Mouse (Mus musculus) midbrain, embryonic 15.5 days (tissue): ENCODE results near the gene Naa80. TPM values are rescaled to one million over a fixed set of nuclear protein-coding genes. Genes with fewer than 3 reads are reported as not detected.

Experiments
- ATAC-seq: fragments of 200-750 bp; cut with Nextera tagmentation; replicated peaks from 2 replicates; pipeline ENCODE4 v1.8.0; 2017; ENCODE audit warnings: moderate TSS enrichment
- H3K27ac ChIP-seq: fragments of 300-500 bp; sonication (generic); 2 replicates; pipeline ENCODE4 v1.5.1; 2015; ENCODE audit warnings: mild to moderate bottlenecking, inconsistent platforms
- H3K27me3 ChIP-seq: fragments of 300-500 bp; sonication (generic); replicated peaks from 2 replicates; pipeline ENCODE4 v1.6.1; 2015; ENCODE audit warnings: inconsistent platforms
- H3K36me3 ChIP-seq: fragments of 300-500 bp; sonication (generic); replicated peaks from 2 replicates; pipeline ENCODE4 v1.6.1; 2015; ENCODE audit warnings: inconsistent platforms
- H3K4me1 ChIP-seq: fragments of 300-500 bp; sonication (generic); 2 replicates; pipeline ENCODE4 v1.6.1; 2015; ENCODE audit warnings: inconsistent platforms
- H3K4me2 ChIP-seq: fragments of 300-500 bp; sonication (generic); 2 replicates; pipeline ENCODE4 v1.6.1; 2015; ENCODE audit warnings: inconsistent platforms, mild to moderate bottlenecking, moderate library complexity
- H3K4me3 ChIP-seq: fragments of 300-500 bp; sonication (generic); 2 replicates; pipeline ENCODE4 v1.5.1; 2015; ENCODE audit warnings: mild to moderate bottlenecking, inconsistent platforms
- H3K9ac ChIP-seq: fragments of 300-500 bp; sonication (generic); 2 replicates; pipeline ENCODE4 v1.6.1; 2015; ENCODE audit warnings: mild to moderate bottlenecking, inconsistent platforms
- H3K9me3 ChIP-seq: fragments of 300-500 bp; sonication (generic); 2 replicates; pipeline ENCODE4 v1.6.1; 2016; ENCODE audit warnings: inconsistent platforms
- WGBS: fragments of 180-500 bp; shearing (Covaris S2); methylation state at CpG from one replicate; pipeline ENCODE4 v1.1.7; 2015; ENCODE audit warnings: mixed read lengths; 5-methylcytosine and 5-hydroxymethylcytosine counted together
- polyA plus RNA-seq: library from polyadenylated mRNA; unstranded; fragments of >200 nt; fragmentation: Nextera tagmentation; extraction: Ambion mirVana; gene quantifications from 2 replicates; pipeline ENCODE4 v1.2.1, GENCODE M21; 2015

The Naa80 gene
- polyA plus RNA-seq, 1 experiment from 2014 or later = 21.4 TPM

- peaks cover 18% of the 10 kb centered on the region for H3K4me1 ChIP-seq
- no peaks in the 10 kb centered on the region for H3K9me3 ChIP-seq
- no peak for ATAC-seq
- H3K27me3 ChIP-seq = no peaks in the 10 kb centered on the region
- H3K27ac ChIP-seq = peak overlapping the region; percentile 60
- 54% methylated on average over 13 of the region's 13 CpGs for WGBS
- H3K4me3 ChIP-seq = no peak overlapping the region
- no peak overlapping the region; the same call in 1 of the 2 replicates for H3K9ac ChIP-seq
- H3K4me2 ChIP-seq = no peak overlapping the region
- peaks cover 32% of the 10 kb centered on the region for H3K36me3 ChIP-seq
Observed at GRCm38 (mm10) chr9:107618778-107619545, 40.3 kb downstream of the Naa80 start.

GRCm38 (mm10) chr9:107619546-107619879, 40.8 kb downstream of the Naa80 start:
- H3K27me3 ChIP-seq = no peaks in the 10 kb centered on the region
- H3K4me3 ChIP-seq = no peak overlapping the region
- peaks cover 29% of the 10 kb centered on the region for H3K36me3 ChIP-seq
- WGBS = 82% methylated on average over 13 of the region's 13 CpGs
- no peaks in the 10 kb centered on the region for H3K9me3 ChIP-seq
- no peak overlapping the region for H3K4me2 ChIP-seq
- no peak overlapping the region for H3K9ac ChIP-seq
- H3K27ac ChIP-seq = peak overlapping the region; percentile 60
- ATAC-seq = no peak
- peaks cover 17% of the 10 kb centered on the region for H3K4me1 ChIP-seq

GRCm38 (mm10) chr9:107620954-107621353, 42.3 kb downstream of the Naa80 start:
- Histone ChIP-seq H3K27me3 (no peaks in the 10 kb centered on the region), H3K4me3 (no peak overlapping the region), H3K27ac (no peak overlapping the region), H3K4me1 (peaks cover 18% of the 10 kb centered on the region), H3K9me3 (no peaks in the 10 kb centered on the region), H3K4me2 (no peak overlapping the region), H3K9ac (no peak overlapping the region), H3K36me3 (peaks cover 23% of the 10 kb centered on the region)
- ATAC-seq = no peak

- no peak overlapping the region for H3K9ac ChIP-seq
- no peaks in the 10 kb centered on the region for H3K27me3 ChIP-seq
- H3K4me2 ChIP-seq = no peak overlapping the region
- H3K4me1 ChIP-seq = peaks cover 44% of the 10 kb centered on the region
- WGBS = 72% methylated on average over 5 of the region's 5 CpGs
- peak overlapping the region; percentile 92 for H3K27ac ChIP-seq
- H3K9me3 ChIP-seq = no peaks in the 10 kb centered on the region
- H3K4me3 ChIP-seq = no peak overlapping the region
- ATAC-seq = no peak
- no peaks in the 10 kb centered on the region; the same call in 1 of the 2 replicates for H3K36me3 ChIP-seq
Observed at GRCm38 (mm10) chr9:107624539-107624938, 45.9 kb downstream of the Naa80 start.

- Histone ChIP-seq H3K4me2 (no peak overlapping the region), H3K9me3 (no peaks in the 10 kb centered on the region), H3K4me3 (no peak overlapping the region), H3K4me1 (peaks cover 48% of the 10 kb centered on the region), H3K27ac (peak overlapping the region; percentile 92), H3K36me3 (no peaks in the 10 kb centered on the region; the same call in 1 of the 2 replicates), H3K27me3 (no peaks in the 10 kb centered on the region), H3K9ac (no peak overlapping the region)
- 57% methylated on average over 3 of the region's 3 CpGs for WGBS
- no peak for ATAC-seq
Observed at GRCm38 (mm10) chr9:107624951-107625350, 46.3 kb downstream of the Naa80 start.

- H3K4me3 ChIP-seq = no peak overlapping the region
- ATAC-seq = no peak
- H3K9ac ChIP-seq = no peak overlapping the region
- H3K4me2 ChIP-seq = no peak overlapping the region
- WGBS = 82% methylated on average over 12 of the region's 12 CpGs
- peaks cover 54% of the 10 kb centered on the region for H3K4me1 ChIP-seq
- H3K36me3 ChIP-seq = no peaks in the 10 kb centered on the region
- H3K27me3 ChIP-seq = no peaks in the 10 kb centered on the region
- peak overlapping the region; percentile 92 for H3K27ac ChIP-seq
- H3K9me3 ChIP-seq = no peaks in the 10 kb centered on the region
Observed at GRCm38 (mm10) chr9:107625351-107626128, 46.9 kb downstream of the Naa80 start.

GRCm38 (mm10) chr9:107626158-107626843, 47.6 kb downstream of the Naa80 start:
- H3K4me3 ChIP-seq = 0 out of 2 replicates have a peak overlapping the region, but pooled peaks have one; percentile 8
- peak; percentile 50 for ATAC-seq
- peaks cover 61% of the 10 kb centered on the region for H3K4me1 ChIP-seq
- WGBS = 23% methylated on average over 15 of the region's 15 CpGs
- no peaks in the 10 kb centered on the region for H3K9me3 ChIP-seq
- no peaks in the 10 kb centered on the region for H3K36me3 ChIP-seq
- H3K4me2 ChIP-seq = peak overlapping the region; percentile 97
- no peaks in the 10 kb centered on the region for H3K27me3 ChIP-seq
- H3K27ac ChIP-seq = peak overlapping the region; percentile 92
- H3K9ac ChIP-seq = peak overlapping the region; percentile 31

- Histone ChIP-seq H3K36me3 (no peaks in the 10 kb centered on the region), H3K27me3 (no peaks in the 10 kb centered on the region), H3K4me2 (peak overlapping the region; percentile 97), H3K4me1 (peaks cover 67% of the 10 kb centered on the region), H3K4me3 (0 out of 2 replicates have a peak overlapping the region, but pooled peaks have one; percentile 8), H3K27ac (peak overlapping the region; percentile 92), H3K9me3 (no peaks in the 10 kb centered on the region), H3K9ac (peak overlapping the region; percentile 31)
- WGBS = 0% methylated on average over 2 of the region's 2 CpGs
- ATAC-seq = peak; percentile 73
Observed at GRCm38 (mm10) chr9:107626844-107627277, 48.2 kb downstream of the Naa80 start.

GRCm38 (mm10) chr9:107627387-107628255, 48.9 kb downstream of the Naa80 start:
- Histone ChIP-seq H3K9me3 (no peaks in the 10 kb centered on the region), H3K36me3 (no peaks in the 10 kb centered on the region), H3K9ac (peak overlapping the region; percentile 31), H3K27ac (peak overlapping the region; percentile 92), H3K4me1 (peaks cover 74% of the 10 kb centered on the region), H3K4me3 (0 out of 2 replicates have a peak overlapping the region, but pooled peaks have one; percentile 1), H3K4me2 (peak overlapping the region; percentile 97), H3K27me3 (no peaks in the 10 kb centered on the region)
- ATAC-seq = no peak
- WGBS = 11% methylated on average over 20 of the region's 20 CpGs

GRCm38 (mm10) chr9:107628721-107629410, 50.2 kb downstream of the Naa80 start:
- Histone ChIP-seq H3K27me3 (no peaks in the 10 kb centered on the region), H3K4me2 (peak overlapping the region; percentile 97), H3K4me3 (no peak overlapping the region), H3K4me1 (peaks cover 86% of the 10 kb centered on the region), H3K36me3 (no peaks in the 10 kb centered on the region), H3K9ac (peak overlapping the region; percentile 31), H3K27ac (peak overlapping the region; percentile 92), H3K9me3 (no peaks in the 10 kb centered on the region)
- ATAC-seq = no peak
- 28% methylated on average over 15 of the region's 15 CpGs for WGBS

GRCm38 (mm10) chr9:107629411-107629730, 50.7 kb downstream of the Naa80 start:
- Histone ChIP-seq H3K27me3 (no peaks in the 10 kb centered on the region), H3K27ac (peak overlapping the region; percentile 92), H3K4me1 (peaks cover 91% of the 10 kb centered on the region), H3K9me3 (no peaks in the 10 kb centered on the region), H3K4me2 (peak overlapping the region; percentile 97), H3K4me3 (no peak overlapping the region), H3K9ac (peak overlapping the region; percentile 17; the same call in 1 of the 2 replicates), H3K36me3 (no peaks in the 10 kb centered on the region)
- no peak for ATAC-seq
- WGBS = 25% methylated on average over 4 of the region's 4 CpGs
